Comparison of ENCODE assay signal across 9 mouse cellular contexts in genomic region chr2:106431637-106432199, GRCm38 (mm10).
DNase-seq lines count a peak whose midpoint lies in the region; ATAC-seq and TF ChIP-seq lines count a peak whose summit lies in the region.
"Had no signal": no experiment of that assay in that cellular context is flagged by ENCODE, and none has a peak within 500 bp of the region (broad histone marks: within the 10 kb centered on the region; RNA-seq: fewer than 3 reads in every experiment).

No protein-coding gene starts in this region.

- no peaks in the 10 kb centered on the region for H3K27me3 ChIP-seq in intestine, embryonic 14.5 days (replicated peaks; ENCODE audit: control insufficient read depth, insufficient read depth, low read length)
- no peaks in the 10 kb centered on the region for H3K27me3 ChIP-seq in intestine, embryonic 16.5 days (replicated peaks; ENCODE audit: control insufficient read depth, insufficient read depth, low read length)
- peaks cover 28% of the 10 kb centered on the region for H3K27me3 ChIP-seq in embryonic facial prominence, embryonic 10.5 days (replicated peaks; ENCODE audit: low read depth, poor library complexity, severe bottlenecking)
- no peaks in the 10 kb centered on the region for H3K27me3 ChIP-seq in forebrain, embryonic 14.5 days (replicated peaks; ENCODE audit: control insufficient read depth, insufficient read depth, low read length)
- H3K27me3 ChIP-seq in midbrain, embryonic 10.5 days (ENCODE audit: low read depth, poor library complexity, severe bottlenecking): peaks cover 39% of the 10 kb centered on the region

- peaks cover 8% of the 10 kb centered on the region; the same call in 1 of the 2 replicates for H3K4me1 ChIP-seq in intestine, embryonic 14.5 days (replicated peaks; ENCODE audit: control insufficient read depth, insufficient read depth, low read length)
- H3K4me1 ChIP-seq in intestine, embryonic 16.5 days (ENCODE audit: control insufficient read depth, insufficient read depth, low read length): no peaks in the 10 kb centered on the region
- peaks cover 50% of the 10 kb centered on the region for H3K4me1 ChIP-seq in embryonic facial prominence, embryonic 10.5 days
- H3K4me1 ChIP-seq in forebrain, embryonic 14.5 days (ENCODE audit: control insufficient read depth, insufficient read depth, low read length): no peaks in the 10 kb centered on the region; the same call in 1 of the 2 replicates
- H3K4me1 ChIP-seq in midbrain, embryonic 10.5 days: peaks cover 17% of the 10 kb centered on the region

- no peaks in the 10 kb centered on the region for H3K9me3 ChIP-seq in intestine, embryonic 14.5 days (ENCODE audit: control insufficient read depth, low read length)
- H3K9me3 ChIP-seq in intestine, embryonic 16.5 days (ENCODE audit: control insufficient read depth, low read length): no peaks in the 10 kb centered on the region
- no peaks in the 10 kb centered on the region for H3K9me3 ChIP-seq in embryonic facial prominence, embryonic 10.5 days
- H3K9me3 ChIP-seq in forebrain, embryonic 14.5 days (replicated peaks; ENCODE audit: control insufficient read depth, low read length): no peaks in the 10 kb centered on the region
- no peaks in the 10 kb centered on the region for H3K9me3 ChIP-seq in midbrain, embryonic 10.5 days (replicated peaks)

- no peaks in the 10 kb centered on the region for H3K36me3 ChIP-seq in intestine, embryonic 14.5 days (ENCODE audit: control insufficient read depth, insufficient read depth, low read length)
- no peaks in the 10 kb centered on the region for H3K36me3 ChIP-seq in intestine, embryonic 16.5 days (ENCODE audit: control insufficient read depth, insufficient read depth, low read length)
- H3K36me3 ChIP-seq in embryonic facial prominence, embryonic 10.5 days (replicated peaks): no peaks in the 10 kb centered on the region
- no peaks in the 10 kb centered on the region for H3K36me3 ChIP-seq in forebrain, embryonic 14.5 days (ENCODE audit: control insufficient read depth, insufficient read depth, low read length)
- H3K36me3 ChIP-seq in midbrain, embryonic 10.5 days: no peaks in the 10 kb centered on the region

- peak overlapping the region; percentile 18; the same call in 1 of the 2 replicates for H3K4me2 ChIP-seq in intestine, embryonic 14.5 days (ENCODE audit: low read length)
- no peak overlapping the region for H3K4me2 ChIP-seq in intestine, embryonic 16.5 days (ENCODE audit: low read depth, low read length)
- H3K4me2 ChIP-seq in forebrain, embryonic 14.5 days (ENCODE audit: low read length): peak overlapping the region; percentile 55

- no peak overlapping the region for H3K9ac ChIP-seq in intestine, embryonic 14.5 days (ENCODE audit: low read length)
- H3K9ac ChIP-seq in intestine, embryonic 16.5 days (ENCODE audit: low read depth, low read length): no peak overlapping the region
- H3K9ac ChIP-seq in forebrain, embryonic 14.5 days (ENCODE audit: low read length): peak overlapping the region; percentile 35; the same call in 1 of the 2 replicates
- H3K9ac ChIP-seq: liver, embryonic 14.5 days had no signal

- TF ChIP-seq CTCF in gastrocnemius, adult 2 months (IDR thresholded peaks at IDR 0.05): no peak

- ATAC-seq in intestine, embryonic 14.5 days (replicated peaks; ENCODE audit: low FRiP score, low TSS enrichment, low read depth): no peak
- ATAC-seq in intestine, embryonic 16.5 days: no peak
- ATAC-seq in forebrain, embryonic 14.5 days: peak; percentile 51

- no peak overlapping the region for H3K27ac ChIP-seq in intestine, embryonic 14.5 days (ENCODE audit: low read depth)
- H3K27ac ChIP-seq in intestine, embryonic 16.5 days (ENCODE audit: low read length): no peak overlapping the region
- H3K27ac ChIP-seq in embryonic facial prominence, embryonic 10.5 days (replicated peaks): peak overlapping the region; percentile 65; the same call in 1 of the 2 replicates
- no peak overlapping the region; the same call in 1 of the 2 replicates for H3K27ac ChIP-seq in forebrain, embryonic 14.5 days (ENCODE audit: low read depth, low read length)
- H3K27ac ChIP-seq in midbrain, embryonic 10.5 days (replicated peaks): no peak overlapping the region
- no peak overlapping the region for H3K27ac ChIP-seq in gastrocnemius, adult 2 months
- H3K27ac ChIP-seq: liver, embryonic 14.5 days had no signal

- DNase-seq in intestine, embryonic 14.5 days (ENCODE audit: low spot score): no peak
- DNase-seq in embryonic facial prominence, embryonic 10.5 days (ENCODE audit: low spot score): peak; percentile 34
- DNase-seq in forebrain, embryonic 14.5 days (ENCODE audit: low spot score): peak; percentile 30
- DNase-seq in midbrain, embryonic 10.5 days (ENCODE audit: low spot score): no peak
- DNase-seq in gastrocnemius, adult 8-10 months (ENCODE audit: low spot score in 2 of 2): no peak
- DNase-seq in spleen, adult 12 weeks (ENCODE audit: low spot score): no peak
- DNase-seq in gastrocnemius, adult 2 months: no peak

- 20% methylated on average over 9 of the region's 9 CpGs for WGBS in intestine, embryonic 14.5 days
- 24% methylated on average over 9 of the region's 9 CpGs for WGBS in intestine, embryonic 16.5 days
- WGBS in embryonic facial prominence, embryonic 10.5 days: 7% methylated on average over 9 of the region's 9 CpGs
- WGBS in forebrain, embryonic 14.5 days: 8% methylated on average over 9 of the region's 9 CpGs
- 22% methylated on average over 9 of the region's 9 CpGs for WGBS in midbrain, embryonic 10.5 days

- no peak overlapping the region for H3K4me3 ChIP-seq in intestine, embryonic 14.5 days (ENCODE audit: low read depth, low read length)
- H3K4me3 ChIP-seq in intestine, embryonic 16.5 days (ENCODE audit: low read length): no peak overlapping the region
- H3K4me3 ChIP-seq in embryonic facial prominence, embryonic 10.5 days: peak overlapping the region; percentile 32
- peak overlapping the region; percentile 18 for H3K4me3 ChIP-seq in forebrain, embryonic 14.5 days (ENCODE audit: low read depth, low read length)
- H3K4me3 ChIP-seq in midbrain, embryonic 10.5 days: peak overlapping the region; percentile 35
- H3K4me3 ChIP-seq in gastrocnemius, adult 2 months: no peak overlapping the region

- intact Hi-C loops in gastrocnemius, adult 2 months (cut with DNase I): loop anchor here (1.0 to 10.0 kb wide), 4 partner anchors 113 to 524 kb away; partner anchors contain the start of gene Mpped2

Comparison
In these comparisons a context has a peak if more than half of its experiments do, and no peak if none do; other contexts are left out.
1. DNase-seq: peak in embryonic facial prominence, embryonic 10.5 days (single experiment) and forebrain, embryonic 14.5 days (single experiment); none in intestine, embryonic 14.5 days (single experiment), midbrain, embryonic 10.5 days (single experiment), gastrocnemius, adult 8-10 months (0 of 2), spleen, adult 12 weeks (single experiment) and gastrocnemius, adult 2 months (single experiment).
2. H3K4me3 ChIP-seq: peak in embryonic facial prominence, embryonic 10.5 days (single experiment), forebrain, embryonic 14.5 days (single experiment) and midbrain, embryonic 10.5 days (single experiment); none in intestine, embryonic 14.5 days (single experiment), intestine, embryonic 16.5 days (single experiment) and gastrocnemius, adult 2 months (single experiment).